Mouse (Mus musculus): ENCODE measurements at regions not wholly inside any gene's neighbourhood (a gene's known extent, or its start where the extent isn't known, plus 50 kb on each side); places are given as distances from the start of the nearest gene placed in this dataset.

DNA sequence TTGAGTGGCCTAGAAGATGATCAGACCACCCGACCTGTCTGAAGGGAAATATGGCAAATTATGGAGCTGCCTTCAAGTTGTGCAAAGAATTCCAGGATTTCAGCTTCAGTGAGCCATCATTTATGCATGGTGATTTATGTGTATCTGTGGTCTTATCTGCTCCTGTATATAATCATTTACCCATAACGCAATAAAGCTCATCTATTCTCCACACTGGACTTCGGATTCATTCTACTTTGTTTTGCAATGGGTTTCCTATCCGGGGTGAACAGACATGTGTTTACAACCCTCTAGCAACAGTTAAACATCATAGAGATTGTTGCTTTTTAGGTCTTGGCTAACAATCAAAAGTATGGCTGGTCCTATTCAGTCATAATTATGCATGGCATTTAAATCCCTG lies 145.1 kb downstream of the Pcdh10 start:
- DNase-seq = no peak

DNA sequence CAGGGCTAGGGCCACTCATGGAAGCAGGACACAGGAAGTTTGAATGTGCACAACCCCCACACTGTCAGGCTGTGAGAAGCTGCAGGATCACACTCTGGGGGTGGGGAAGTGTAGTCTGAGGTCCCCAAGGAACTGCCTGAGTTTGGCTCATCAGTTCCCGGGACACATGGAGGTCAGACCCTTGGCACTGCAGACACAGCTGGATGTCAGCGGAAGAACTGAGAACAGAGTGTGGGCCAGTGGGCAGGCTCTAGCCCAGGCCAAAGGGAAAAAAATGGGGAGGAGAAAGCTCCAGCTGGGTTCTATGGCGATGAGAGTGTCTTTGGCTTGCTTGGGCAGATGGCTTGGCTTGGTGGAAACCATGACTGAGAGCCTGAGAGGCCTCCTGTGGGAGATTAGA lies 168.9 kb downstream of the Pcdh10 start:
- DNase-seq = no peak

DNA sequence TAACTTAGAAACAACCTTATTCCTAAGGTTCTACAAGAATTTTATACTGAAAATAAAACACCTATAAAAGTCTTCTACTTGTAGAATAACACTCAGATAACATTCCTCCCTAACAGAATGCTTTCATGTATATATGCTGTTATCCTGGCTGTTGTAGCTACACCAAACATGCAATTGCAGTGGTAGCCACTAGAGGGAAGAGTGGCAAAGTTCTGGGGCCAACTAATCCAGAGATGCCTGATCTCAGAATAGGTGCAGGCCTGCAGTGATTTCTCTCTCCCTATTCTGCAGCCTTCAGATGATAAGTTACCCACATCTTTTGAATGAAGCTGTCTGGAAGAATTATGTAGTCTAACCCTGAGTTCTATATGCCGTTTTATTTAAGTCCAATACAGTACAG lies 177.5 kb downstream of the Pcdh10 start:
- DNase-seq = peak; percentile 39 to 72

DNA sequence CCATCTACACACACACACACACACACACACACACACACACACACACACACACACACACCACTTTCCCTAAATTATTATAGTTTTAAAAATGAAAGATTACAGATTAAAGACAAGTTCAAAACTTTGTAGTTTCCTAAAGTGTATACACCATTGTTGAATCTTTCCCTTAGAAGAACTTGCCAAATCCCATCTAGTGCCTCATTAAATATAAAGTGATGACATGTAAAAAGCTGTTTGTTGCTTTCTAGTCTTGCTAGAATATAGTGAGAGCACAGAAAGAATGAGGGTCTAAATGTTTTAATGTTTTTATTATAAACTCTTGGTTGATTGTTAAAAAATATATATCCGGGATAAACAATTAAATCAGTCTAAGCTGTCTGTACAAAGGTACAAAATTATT lies 194.8 kb downstream of the Pcdh10 start:
- no peak for DNase-seq

DNA sequence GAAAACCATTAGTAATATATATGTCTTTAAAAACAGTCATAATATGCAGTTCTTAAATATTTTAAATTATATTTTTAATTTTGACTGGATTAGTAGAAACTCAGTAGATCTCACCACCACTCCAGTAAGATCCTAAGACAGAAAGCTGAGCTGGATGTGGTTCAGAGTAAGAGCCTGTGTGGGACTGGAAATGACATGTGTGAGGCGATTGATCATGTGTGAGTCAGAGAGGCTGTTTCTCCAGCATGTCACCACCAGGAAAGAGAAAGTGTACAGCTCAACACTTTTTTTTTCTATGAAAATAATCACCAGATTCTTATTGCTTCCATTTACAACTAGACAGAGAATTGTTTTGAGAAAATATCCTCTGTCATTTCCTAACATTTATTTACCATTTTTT lies 198.8 kb downstream of the Pcdh10 start:
- DNase-seq = no peak

DNA sequence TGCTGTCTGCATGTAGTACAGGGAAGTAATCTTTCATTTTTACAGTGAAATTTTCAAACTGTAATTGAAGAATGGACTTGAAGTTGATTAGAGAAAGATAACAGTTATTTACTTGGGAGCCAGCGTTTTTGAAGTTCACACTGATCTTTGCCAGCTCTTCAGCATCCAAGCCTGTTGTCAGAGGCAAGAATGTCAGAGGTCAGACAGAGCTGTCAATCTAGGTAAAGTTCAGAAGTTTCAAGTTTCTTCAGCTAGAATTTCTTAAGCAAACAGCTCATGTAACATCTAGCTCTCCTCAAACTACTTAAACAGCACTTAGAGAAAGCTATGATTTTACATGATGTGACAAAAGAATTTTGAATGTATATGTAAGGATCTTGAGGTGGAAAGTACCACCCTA lies 215.4 kb downstream of the Pcdh10 start:
- no peak for DNase-seq

DNA sequence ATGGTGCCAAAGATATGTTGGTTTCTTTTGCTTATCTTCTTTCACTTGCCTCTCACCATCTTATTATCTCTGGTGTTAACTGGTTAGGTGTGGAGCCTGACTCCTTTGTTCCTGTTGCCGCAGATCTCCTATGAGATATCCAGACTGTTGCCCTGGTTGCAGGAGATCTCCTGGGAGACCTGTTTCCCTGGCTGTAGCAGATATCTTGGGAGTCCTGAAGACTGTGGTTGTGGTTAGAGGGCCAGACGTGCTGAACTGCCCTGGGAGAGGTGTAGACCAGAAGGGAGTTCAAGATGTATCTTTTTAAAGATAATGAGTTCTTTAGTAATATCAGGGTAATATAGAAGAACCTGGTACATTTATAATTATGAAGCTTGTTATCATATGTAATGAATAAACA lies 224.1 kb downstream of the Pcdh10 start:
- no peak for DNase-seq

DNA sequence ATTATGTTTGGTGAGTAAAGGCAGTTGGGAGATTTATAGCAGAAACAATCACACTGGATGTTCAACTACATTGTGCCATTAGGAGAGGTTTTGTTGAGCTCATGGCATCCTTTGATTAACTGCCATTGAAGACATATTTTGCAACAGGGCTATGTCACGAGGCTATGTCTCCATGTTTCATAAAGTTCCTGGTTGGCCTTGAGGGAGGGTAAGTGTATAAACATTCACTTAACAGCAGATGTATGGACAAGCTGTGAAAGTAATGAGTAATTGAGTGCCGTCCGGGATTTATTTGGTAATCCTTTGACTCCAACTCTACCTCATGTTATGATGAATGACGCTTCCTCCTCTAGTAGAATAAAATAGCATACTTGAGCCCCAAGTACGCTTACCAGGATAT lies 225.0 kb downstream of the Pcdh10 start:
- no peak for DNase-seq

DNA sequence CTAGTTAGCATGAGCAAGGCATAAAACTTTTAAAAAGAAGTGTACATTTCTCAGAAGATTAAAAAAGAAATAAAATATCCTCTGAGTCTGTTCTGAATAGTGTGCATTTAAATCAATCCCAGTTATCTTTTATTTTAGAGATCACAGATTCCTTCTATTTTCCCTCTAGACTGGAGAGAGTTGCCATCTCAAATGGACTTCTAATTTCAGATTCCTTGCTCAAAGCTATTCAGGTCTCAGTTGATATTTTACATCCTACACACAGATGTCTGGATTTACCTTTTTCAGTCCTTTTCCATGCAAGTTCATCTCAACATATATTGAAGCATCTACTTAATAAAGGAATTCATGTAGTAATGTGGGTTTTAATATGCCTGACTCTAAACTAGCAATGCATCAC lies 242.5 kb downstream of the Pcdh10 start:
- DNase-seq = no peak

DNA sequence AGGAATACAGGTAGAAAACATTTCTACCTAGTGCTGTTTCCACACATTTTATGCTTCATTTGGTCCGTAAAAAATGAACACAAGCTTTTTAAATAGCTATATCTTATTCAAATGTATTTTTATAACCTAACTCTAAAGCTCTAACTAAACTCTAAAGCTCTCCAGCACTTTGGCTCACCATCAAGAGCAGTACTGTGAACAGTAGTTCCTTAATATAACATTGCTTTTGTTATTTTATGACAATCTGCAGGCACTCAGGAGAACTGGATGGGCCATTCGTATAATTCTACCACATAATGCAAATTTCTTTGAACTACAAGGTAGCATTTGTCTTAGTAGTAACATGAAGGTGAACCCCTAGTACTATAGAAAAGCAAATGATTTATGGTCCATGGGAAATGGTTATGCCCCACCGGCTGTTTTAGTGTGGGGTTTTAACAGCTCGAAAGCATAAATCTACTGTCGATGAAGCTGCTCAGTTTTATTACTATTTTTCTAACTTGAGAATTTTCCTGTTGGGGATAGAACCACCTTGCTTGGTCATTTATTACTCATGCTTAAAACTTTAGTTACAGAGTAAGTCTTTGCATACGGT lies 267.8 kb downstream of the Pcdh10 start:
- no peak for DNase-seq

DNA sequence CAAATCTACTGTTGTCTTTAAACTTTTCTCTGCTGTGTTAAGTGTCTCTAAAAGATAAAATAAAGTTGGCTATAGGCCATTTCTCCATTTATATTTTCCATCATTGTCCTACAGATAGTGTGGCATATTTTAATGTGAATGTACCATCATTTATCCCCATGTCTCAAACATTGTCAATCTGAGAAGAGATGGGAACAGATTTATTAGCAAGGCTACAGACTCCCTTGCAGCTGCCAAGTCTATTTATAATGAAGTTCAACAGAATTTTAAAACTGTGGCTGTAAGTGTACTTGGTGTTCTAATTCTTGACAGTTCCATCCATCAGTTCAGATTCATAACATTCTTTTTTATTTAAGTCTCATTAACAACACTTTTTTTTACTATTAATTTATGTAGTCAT lies 271.2 kb downstream of the Pcdh10 start:
- DNase-seq = no peak

DNA sequence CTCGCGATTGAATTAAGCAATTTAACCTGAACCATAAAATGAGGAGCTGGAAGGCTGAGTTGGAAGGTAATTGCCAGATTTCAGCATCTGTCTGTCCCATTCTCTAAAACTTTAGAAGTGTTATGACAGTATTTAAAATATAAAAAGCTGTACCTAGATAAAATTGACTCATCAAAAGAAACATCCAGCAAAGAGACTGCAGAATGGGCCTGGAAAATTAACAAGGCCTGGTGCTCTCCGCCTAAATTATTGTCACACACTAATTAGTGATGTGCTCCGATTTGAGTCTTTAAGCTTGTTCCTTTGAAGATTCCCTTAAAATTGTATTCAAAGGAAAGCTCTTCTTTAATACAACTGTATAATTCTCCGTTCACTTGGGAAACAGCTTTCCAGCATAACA lies 278.8 kb downstream of the Pcdh10 start:
- no peak for DNase-seq

DNA sequence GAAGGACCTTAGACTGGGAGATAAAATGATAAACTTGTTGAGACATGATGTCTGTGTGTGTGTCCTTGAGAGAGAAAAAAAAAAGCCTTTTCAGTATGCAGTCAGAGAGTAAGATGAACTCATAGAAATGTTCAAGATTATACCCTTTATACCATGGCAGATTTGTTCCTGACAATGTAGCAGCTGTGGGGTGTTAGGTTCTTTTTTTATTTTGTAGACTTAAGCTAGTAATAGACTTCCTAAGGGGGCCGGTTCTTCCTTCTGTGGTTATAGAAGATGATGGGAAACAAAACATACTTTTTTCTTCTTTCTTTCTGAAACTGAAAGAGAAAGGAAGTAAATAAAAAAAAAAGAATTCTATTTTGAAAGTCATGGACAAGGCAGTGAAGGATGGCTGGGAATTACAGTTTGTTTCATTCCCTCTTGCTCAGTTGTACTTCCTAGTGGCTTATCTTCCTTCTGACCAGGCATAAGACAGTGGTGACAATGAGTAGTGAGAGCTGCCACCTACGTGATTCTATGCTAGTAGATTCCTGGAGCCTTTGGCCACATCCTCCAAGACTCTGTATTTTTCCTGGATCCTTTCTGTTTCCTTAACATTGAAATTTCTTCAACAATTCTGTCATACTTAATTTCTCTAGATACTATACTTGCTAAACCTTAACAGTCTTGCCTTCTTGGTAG lies 280.0 kb downstream of the Pcdh10 start:
- no peak for DNase-seq

DNA sequence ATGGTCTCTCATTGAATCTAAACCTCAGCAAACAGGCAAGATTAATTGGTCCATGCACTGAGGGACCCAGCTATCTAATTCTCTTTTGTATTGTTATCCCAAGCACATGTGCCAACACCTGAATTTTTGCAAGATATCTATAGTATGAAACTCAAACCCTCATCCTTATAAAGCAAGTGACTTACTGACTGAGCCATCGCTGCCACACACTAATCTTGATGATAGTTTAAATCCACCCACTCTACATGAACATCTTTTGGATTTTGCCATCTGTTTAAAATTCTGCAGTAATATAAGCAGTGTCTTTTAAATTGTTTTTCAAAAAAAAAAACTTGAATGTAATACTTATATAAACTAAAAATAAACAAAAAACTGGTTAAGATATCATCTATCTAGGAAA lies 280.9 kb downstream of the Pcdh10 start:
- DNase-seq = no peak

DNA sequence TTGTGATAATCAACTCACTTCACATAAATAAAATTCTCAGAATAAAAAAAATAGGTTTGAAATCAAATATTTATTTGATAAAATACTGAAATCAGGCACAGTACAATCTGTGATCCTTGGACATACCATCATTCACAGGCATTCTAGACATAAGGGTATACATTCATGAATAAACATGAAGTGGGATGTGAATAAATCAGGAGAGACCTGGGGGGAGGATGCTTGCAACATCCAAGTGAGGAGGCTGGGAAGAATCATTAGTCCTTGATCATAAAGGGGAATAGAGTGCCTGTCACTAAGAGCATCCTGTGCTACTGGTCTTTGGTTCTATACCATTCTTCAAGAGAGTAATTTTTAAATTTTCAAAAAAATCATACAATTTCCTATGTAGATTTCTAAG lies 292.2 kb downstream of the Pcdh10 start:
- DNase-seq = no peak

DNA sequence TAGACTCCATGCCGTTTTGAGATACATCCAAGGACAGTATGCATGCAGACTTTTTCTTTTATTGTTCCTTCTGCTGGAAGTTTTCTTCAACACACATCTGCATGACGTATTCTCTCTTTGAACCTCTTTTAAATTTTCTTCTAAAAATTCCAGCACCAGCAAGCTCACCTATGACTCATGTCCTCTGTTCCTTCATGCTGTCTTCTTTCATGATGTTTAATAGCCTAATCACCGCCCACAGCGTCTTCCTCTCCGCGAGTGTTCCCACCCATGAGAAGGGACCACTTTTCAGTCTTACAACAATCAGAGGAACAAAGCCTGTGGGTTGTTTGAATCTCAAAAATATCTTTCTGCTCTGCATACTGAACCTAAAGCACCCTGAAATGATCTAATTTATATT lies 299.5 kb downstream of the Pcdh10 start:
- DNase-seq = no peak

DNA sequence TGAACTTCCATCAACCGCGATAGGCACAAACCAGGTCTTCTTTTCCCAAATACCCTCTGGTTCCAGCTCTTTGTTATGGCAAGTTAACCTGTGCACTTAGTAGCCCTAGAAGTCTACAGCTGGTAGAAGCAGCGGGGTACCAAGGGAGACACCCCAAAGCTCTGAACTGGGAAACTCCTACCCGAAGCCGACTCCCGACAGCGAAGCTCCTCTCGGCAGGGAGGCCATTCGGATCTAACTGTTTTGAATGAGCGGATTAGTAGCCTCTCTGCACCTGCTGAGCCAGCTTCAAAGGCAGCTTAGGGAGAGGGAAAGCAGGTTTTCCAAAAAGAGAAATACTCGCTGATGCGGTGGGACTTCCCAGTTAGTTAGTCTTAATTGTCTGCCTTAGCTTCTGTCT lies 303.2 kb downstream of the Pcdh10 start:
- no peak for DNase-seq

DNA sequence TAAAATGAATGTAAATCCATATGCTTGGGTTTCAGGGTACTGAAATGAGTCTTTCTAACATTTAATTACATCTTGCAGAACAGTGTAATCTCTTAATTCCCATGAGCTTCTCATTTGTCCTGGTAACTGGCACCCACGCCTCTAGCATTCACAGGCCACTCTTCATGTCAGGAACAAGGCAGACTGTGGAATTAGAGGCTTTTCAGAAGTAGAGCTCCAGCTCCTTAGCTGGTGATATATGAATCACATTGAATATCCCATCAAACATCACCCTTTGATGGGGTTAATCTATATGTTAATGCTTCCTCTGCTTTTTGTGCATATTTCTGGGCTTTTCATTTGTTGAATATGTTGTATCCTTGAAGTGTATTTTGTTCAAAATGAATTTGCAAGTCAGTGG lies 329.7 kb downstream of the Pcdh10 start:
- DNase-seq = no peak
